Mouse (Mus musculus) left cerebral cortex, adult 2 months (tissue): ENCODE results near the gene Zmym4. TPM values are rescaled to one million over a fixed set of nuclear protein-coding genes. Genes with fewer than 3 reads are reported as not detected.

Experiments
- DNase-seq, 2 experiments: peaks; one replicate each; pipeline ENCODE4 v3.0.0; 2021 to 2022; ENCODE audit warnings: low spot score in 2 of 2, mixed read lengths in 1 of 2; ENCODE audit errors: extremely low spot score in 1 of 2
- H3K27ac ChIP-seq: fragments of 200-600 bp; 2 replicates; pipeline ENCODE4 v1.8.1; 2022
- H3K4me3 ChIP-seq: fragments of 200-600 bp; 2 replicates; pipeline ENCODE4 v1.8.1; 2022
- CTCF ChIP-seq: fragments of 200-600 bp; IDR thresholded peaks from 2 replicates; pipeline ENCODE4 v1.8.1; 2022; ENCODE audit warnings: antibody characterized with exemption, mild to moderate bottlenecking, moderate library complexity
- intact Hi-C: fragments of 180-260 bp; cut with DNase I; formaldehyde crosslinking; loops from one replicate; pipeline ENCODE4 v1.15.1; 2025
- total RNA-seq, 2 experiments: library from RNA; stranded (reverse); gene quantifications; 2 replicates each; pipeline ENCODE4 v1.2.3; 2021

Zmym4 gene
- total RNA-seq, 2 experiments from 2014 or later = 46.3 to 59.0 TPM

DNA sequence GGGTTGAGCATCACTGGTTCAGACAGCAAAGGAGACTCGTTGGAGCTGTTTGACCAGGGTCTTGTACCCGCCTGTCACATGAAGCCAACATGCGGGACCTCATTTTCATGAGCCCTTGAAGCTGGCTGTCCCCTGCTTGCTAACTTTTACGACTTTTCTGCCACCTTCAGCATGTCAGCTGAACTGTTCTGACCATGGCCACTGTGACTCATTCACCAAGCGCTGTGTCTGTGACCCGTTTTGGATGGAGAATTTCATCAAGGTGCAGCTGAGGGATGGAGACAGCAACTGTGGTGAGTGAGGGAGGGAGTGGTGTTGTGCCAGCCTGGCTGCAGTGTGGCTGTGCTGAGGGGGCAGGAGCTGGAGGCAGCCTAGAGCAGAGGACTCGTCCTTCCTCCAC, 121.0 kb downstream of the Zmym4 start:
- no peak for DNase-seq
- H3K4me3 ChIP-seq = no peak overlapping the region
- H3K27ac ChIP-seq = 0 out of 2 replicates have a peak overlapping the region, but pooled peaks have one; percentile 24
- TF ChIP-seq CTCF = no peak; the same call in 1 of the 2 replicates
- intact Hi-C loops = no loop called here

DNA sequence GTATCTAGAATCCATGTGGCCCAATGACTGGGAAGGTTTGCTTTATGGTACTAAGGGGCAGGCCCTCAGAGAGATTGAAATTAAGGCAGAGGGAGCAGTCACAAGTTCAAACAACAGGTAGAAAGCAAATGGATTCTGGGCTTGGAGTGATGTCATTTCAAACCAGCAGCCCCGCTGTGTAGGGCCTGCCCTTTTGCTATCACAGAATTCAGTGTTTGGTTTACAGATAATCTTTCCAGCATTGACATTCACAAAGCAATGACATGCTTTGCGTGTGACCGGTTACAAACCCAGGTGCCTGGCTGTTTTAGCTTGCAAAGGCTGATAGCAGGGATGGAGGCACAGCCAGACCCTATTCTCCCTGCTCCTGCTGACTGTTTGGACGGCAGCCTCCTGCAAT, 122.3 kb downstream of the Zmym4 start:
- no peak for TF ChIP-seq CTCF
- H3K4me3 ChIP-seq = no peak overlapping the region
- no peak for DNase-seq
- no peak overlapping the region for H3K27ac ChIP-seq
- intact Hi-C loops = no loop called here

- no peak for DNase-seq
- Histone ChIP-seq H3K4me3 (no peak overlapping the region), H3K27ac (no peak overlapping the region)
- no peak for TF ChIP-seq CTCF
- intact Hi-C loops = no loop called here
These were observed 125.0 kb downstream of the Zmym4 start for GRCm38 (mm10) chr4:126842911-126843310.

- no peak for DNase-seq
- Histone ChIP-seq H3K27ac (no peak overlapping the region), H3K4me3 (no peak overlapping the region)
- intact Hi-C loops = loop anchor here (2.0 kb wide), 3 partner anchors 96 to 286 kb away; no protein-coding TSS in a partner anchor
- TF ChIP-seq CTCF = no peak
These were observed 126.9 kb downstream of the Zmym4 start for GRCm38 (mm10) chr4:126840996-126841560.

DNA sequence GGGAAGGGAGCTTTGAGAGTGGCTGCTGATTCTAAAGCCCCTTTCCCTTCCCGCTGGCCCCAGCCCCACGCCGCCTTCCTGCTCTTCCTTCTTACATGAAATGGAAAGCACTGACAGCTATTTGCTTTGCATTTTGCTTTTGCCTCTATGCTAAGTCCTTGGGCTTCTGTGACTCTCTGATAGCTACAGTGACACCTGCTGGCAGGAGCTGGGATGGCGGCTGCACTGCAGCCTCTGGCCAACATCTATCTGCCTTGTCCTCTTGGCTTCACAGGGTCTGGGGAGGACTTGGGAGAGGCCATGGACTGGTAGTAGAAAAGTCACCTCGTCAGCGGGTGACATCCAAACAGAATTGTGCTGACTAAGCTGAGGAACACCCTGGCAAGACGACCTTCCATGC, 128.1 kb downstream of the Zmym4 start:
- Histone ChIP-seq H3K4me3 (no peak overlapping the region), H3K27ac (no peak overlapping the region)
- peak; percentile 83 to 90 for DNase-seq
- peak; percentile 93 for TF ChIP-seq CTCF
- intact Hi-C loops = loop anchor here (2.0 to 5.0 kb wide), 4 partner anchors 43 to 285 kb away; no protein-coding TSS in a partner anchor

- no peak for TF ChIP-seq CTCF
- DNase-seq = no peak
- H3K4me3 ChIP-seq = no peak overlapping the region
- no peak overlapping the region; the same call in 1 of the 2 replicates for H3K27ac ChIP-seq
- intact Hi-C loops = loop anchor here (5.0 kb wide), 1 partner anchor 41 kb away; no protein-coding TSS in a partner anchor
These were observed 129.1 kb downstream of the Zmym4 start for GRCm38 (mm10) chr4:126838799-126839198.

GRCm38 (mm10) chr4:126831122-126831521, 136.8 kb downstream of the Zmym4 start:
- TF ChIP-seq CTCF = no peak
- intact Hi-C loops = no loop called here
- H3K27ac ChIP-seq = no peak overlapping the region
- no peak for DNase-seq
- no peak overlapping the region for H3K4me3 ChIP-seq

DNA sequence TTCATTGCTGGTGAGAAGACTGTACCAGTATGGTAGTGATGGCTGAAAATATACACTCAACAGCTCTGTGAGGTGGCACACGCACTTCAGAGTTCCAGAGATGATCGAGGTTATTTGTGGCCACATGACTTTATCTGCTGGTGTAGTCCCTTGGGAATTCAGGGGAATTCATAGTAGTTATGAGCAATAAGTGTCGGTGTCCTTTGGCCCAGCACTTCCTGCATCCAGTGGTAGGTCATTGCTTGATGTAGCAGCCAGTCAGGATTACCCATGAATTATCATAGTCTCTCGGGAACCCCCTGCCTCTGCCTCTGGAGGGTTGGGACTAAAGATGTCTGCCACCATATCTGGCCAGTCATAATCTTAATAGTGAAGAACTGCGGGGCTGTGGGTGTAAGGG, 144.0 kb downstream of the Zmym4 start:
- Histone ChIP-seq H3K27ac (no peak overlapping the region), H3K4me3 (no peak overlapping the region)
- intact Hi-C loops = loop anchor here (5.0 kb wide), 1 partner anchor 42 kb away; no protein-coding TSS in a partner anchor
- DNase-seq = no peak
- TF ChIP-seq CTCF = no peak

DNA sequence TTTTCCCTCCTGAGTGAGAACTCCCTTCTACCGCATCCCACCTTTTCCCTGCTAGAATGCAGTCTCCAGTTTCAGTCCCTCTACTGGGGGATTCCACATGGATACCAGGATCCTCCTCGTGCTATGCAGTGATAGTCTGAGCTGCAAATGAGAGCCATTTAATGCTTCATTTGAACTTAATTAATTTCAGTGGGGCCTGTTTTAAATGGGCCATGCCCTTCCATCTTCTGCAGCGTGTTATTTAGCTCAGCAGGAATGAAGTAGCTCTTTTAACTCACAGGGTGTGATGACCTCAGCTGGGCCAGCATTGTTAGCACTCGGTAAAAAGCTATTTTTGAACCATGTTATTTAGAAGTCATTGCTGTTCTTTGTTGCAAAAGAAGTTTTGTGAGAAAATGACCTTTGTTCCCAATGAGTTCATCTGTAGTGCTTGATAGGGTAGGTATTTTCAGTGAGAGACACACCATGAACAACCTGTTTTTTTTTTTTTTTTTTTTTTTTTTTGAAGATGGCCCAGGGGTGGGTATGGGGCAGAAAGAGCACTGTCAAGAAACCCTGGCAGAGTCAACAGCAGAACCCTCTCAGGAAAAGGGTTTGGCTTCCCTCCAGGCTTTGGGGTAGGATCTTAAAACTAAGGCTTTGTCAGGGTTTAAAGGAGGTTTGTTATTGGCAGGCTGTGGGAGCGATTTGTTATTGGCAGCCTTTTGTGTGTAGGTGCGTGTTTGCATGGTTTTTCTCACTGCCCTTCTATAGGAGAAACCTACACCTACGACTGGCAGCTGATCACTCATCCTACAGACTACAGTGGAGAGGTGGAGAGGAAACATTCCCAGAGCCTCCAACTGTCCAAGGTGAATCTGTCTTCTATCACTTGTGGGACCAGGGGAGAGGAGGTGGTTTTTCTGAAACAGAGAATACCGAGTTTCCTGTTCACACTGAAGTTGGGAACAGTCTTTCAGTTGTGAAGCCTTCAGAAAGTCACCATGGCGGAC, 144.7 kb downstream of the Zmym4 start:
- no peak for DNase-seq
- TF ChIP-seq CTCF = no peak
- intact Hi-C loops = loop anchor here (5.0 kb wide), 1 partner anchor 41 kb away; no protein-coding TSS in a partner anchor
- Histone ChIP-seq H3K4me3 (no peak overlapping the region), H3K27ac (no peak overlapping the region)

DNA sequence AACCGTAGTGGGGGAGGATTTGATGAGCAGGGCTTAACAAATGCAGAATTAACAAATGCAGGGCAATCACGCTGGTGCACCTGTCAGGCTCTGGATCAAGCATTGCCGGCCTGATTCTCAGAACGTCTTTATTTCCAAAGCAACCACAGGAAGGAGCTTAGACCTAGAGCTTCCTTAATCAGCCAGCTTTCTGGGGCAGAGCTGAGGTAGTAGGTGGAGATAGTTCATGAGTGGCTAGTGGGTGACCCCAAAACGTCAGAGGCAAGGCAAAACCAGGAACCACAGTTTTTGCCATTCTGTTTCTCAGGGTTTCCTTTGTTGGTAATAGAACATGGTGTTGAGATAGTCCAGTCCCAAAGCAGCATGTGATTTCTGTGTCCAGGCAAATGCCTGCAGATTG, 153.1 kb downstream of the Zmym4 start:
- TF ChIP-seq CTCF = no peak
- intact Hi-C loops = no loop called here
- Histone ChIP-seq H3K27ac (no peak overlapping the region), H3K4me3 (no peak overlapping the region)
- DNase-seq = no peak

- Histone ChIP-seq H3K27ac (no peak overlapping the region), H3K4me3 (no peak overlapping the region)
- no peak for TF ChIP-seq CTCF
- intact Hi-C loops = no loop called here
- no peak for DNase-seq
These were observed 154.7 kb downstream of the Zmym4 start for GRCm38 (mm10) chr4:126813212-126813611.

Other genes with a start within 250 kb of the Zmym4 start
- not detected for gene Tfap2e, start 231.9 kb downstream of the Zmym4 start, total RNA-seq
- 1,000 to 10,000 TPM in 1 of 2 experiments, 100 to 1,000 TPM in 1; 980 to 1,003 TPM for gene Ncdn, start 214.7 kb downstream of the Zmym4 start, total RNA-seq
- gene AU040320, start 214.6 kb downstream of the Zmym4 start, total RNA-seq = 10 to 100 TPM; 53.5 to 59.9 TPM
- gene Sfpq, start 53.2 kb upstream of the Zmym4 start, total RNA-seq = 100 to 1,000 TPM; 243 to 256 TPM
- gene Zmym1, start 93.0 kb upstream of the Zmym4 start, total RNA-seq = 10 to 100 TPM; 14.4 to 15.9 TPM
- 10 to 100 TPM; 31.8 to 35.8 TPM for gene Zmym6, start 109.2 kb upstream of the Zmym4 start, total RNA-seq
- 1 to 10 TPM; 4.1 to 4.2 TPM for gene Tmem35b, start 155.6 kb upstream of the Zmym4 start, total RNA-seq
- gene Dlgap3, start 201.1 kb upstream of the Zmym4 start, total RNA-seq = 100 to 1,000 TPM; 372 to 403 TPM